Mouse (Mus musculus) embryo, embryonic 10.5 days (tissue): Measurements from ENCODE around the gene Tbc1d7.

Experiments used
- DNase-seq: peaks from one replicate; pipeline ENCODE4 v3.0.0-alpha.2; 2015; ENCODE audit warnings: low spot score

The Tbc1d7 gene

DNA sequence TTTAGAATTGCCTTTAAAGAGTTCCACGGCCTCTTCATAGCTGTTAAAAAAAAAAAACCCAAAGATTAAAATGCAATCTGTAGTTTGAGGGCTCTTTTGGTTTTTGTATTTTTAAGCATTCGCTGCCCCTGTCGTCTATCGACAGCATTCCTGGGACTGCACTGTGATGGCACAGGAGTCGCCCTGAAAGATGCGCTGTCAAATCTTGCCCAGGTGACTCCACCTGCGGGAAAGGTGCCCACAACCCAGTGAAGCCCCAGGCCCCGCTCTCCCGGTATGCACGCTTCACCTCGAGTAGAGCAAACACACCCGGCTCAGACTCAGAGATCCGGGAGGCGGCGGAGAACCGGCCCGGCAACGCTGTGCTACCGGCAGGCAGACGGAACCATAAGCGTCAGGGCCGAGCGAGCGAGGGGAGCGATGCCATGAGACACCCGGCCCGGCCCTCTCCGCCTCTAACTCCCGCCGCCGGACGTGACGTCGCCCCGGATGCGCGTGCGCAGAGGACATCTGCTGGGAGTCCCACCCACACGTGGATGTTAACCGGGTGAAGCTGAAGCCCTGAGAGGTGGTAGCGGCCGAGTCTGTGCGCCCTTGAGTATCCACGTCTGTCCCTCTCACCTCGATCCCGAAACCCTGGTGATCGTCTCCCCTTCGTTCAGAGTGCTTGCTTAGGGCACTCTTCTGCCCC lies at the start of gene Tbc1d7:
Gene Tbc1d7, minus strand, starts transcription at position 482 of the 691 bp plus-strand sequence.
- DNase-seq = peak; percentile 97

DNA sequence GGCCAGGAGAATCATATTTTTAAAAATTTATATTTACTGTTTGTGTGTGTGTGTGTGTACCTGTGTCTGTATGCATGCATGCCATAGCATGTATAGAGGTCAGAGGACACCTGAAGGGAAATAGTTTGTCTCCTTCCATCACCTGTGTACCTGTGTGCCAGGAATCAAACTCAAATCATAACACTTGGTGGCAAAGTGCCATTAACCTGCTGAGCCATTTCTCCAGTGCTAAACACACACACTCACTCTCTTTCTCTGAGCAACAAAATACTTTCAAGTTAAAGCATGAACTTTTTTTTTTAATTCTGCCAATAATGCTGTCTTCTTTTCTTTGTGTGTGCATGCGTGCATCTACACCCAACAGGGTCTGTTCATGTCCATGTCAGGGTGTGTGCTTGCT lies 49.3 kb upstream of the Tbc1d7 start:
- no peak for DNase-seq

DNA sequence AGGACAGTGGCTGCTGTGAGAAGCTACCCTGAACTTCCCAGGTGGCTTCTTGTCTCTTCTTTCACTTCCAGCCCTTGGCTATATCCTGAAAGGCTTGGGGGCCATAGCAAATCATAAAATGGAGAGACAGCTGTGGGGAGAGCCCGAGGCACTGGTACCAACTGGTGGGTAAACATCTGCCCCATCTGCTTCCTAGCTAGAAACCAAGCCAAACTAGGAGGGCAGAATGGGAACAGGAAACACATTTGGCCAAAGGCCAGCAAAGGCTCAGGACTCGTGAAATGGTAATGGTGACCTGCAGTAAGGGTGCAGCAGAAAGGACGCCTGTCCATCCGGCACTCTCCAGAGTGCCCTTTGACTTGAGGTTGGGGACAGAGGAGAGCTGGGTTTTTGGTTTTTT lies 47.5 kb upstream of the Tbc1d7 start:
- DNase-seq = no peak

DNA sequence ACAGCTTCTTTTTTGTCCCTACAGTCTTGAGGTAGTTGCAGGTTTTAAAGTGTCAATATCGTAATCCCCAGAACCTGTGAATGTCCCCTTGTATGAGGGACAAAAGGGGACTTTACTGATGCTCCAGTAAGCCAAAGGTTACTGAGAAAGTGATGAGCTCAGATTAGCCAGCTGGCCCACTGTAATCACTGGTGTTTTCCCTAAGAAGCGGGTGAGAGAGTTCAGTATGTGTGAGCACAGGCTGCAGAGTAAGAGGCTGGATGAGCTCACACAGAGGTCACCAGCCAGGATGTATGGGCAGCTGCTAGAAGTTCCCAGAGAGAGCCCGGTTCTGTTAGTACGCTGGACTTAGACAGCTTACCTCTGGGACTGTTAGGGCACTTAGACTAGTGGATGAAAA lies 47.0 kb upstream of the Tbc1d7 start:
- DNase-seq = no peak

DNA sequence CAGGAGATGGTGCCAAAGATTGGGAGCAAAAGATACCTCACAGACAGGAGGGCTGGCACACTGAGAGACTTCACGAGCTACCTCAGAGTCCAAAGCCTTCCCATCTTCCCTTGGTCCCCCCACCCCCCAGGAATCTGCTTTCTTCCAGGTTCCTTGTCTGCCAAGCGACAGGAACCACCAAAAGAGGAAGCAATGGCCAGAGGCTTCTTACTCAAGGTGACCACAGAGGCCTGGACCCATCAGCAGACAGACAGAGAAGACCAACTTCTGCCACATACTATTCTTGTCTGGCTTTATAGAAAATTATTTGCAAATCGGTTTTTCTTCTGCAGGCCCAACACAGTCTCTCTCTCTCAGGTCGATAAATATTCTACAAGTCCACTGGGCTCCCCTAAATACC lies 46.4 kb upstream of the Tbc1d7 start:
- no peak for DNase-seq

DNA sequence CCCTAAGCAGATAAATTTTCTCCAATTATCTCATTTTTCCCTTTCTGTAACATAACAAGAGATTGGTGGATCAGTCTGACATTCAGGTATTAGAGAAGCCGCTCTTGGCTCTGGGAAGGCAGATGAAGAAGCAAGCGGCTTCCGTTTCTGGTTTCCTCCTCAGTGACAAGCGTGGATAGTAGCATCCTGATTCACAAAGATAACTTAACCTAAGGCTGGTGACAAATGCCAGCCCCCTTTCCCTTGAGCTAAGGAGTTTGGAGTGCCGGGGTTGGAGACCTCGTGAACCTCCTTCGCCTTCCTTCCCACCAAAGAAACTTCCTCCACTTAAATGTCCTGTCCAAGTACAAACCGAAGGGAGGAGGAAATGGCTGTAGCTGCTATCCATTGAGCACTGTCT lies 45.8 kb upstream of the Tbc1d7 start:
- no peak for DNase-seq

DNA sequence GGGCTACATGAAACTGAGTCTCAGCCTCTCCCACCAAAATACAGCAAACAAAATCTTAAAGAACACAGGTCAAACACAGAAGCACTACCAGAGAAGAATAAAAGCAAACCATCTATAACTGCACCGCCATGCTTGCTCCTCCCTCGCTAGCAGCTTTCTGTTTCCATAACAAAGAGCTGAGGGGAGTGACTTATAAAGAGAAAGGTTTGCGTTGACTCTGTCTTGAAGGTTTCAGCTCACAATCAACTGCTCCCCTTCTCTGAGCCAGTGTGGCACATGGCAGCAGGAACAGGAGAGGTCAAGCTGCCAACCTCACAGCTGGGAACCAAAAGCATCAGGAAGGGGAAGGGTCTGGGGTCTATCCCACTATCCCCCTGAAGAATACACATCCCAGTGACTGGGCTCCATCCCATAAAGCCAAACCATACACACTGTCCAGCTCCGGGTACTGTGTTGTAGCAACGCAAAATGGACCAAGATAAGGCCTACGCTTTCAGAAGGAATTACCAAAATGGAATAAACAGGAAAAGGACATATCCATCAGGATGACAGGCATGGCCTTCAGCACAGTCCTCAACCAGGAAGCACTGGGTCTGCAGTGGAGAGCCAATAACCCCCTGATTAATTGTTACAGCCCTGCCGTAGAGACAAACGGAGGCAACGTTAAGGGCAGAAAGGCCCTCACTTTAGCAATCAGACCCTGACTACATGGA lies 44.8 kb upstream of the Tbc1d7 start:
- DNase-seq = no peak

DNA sequence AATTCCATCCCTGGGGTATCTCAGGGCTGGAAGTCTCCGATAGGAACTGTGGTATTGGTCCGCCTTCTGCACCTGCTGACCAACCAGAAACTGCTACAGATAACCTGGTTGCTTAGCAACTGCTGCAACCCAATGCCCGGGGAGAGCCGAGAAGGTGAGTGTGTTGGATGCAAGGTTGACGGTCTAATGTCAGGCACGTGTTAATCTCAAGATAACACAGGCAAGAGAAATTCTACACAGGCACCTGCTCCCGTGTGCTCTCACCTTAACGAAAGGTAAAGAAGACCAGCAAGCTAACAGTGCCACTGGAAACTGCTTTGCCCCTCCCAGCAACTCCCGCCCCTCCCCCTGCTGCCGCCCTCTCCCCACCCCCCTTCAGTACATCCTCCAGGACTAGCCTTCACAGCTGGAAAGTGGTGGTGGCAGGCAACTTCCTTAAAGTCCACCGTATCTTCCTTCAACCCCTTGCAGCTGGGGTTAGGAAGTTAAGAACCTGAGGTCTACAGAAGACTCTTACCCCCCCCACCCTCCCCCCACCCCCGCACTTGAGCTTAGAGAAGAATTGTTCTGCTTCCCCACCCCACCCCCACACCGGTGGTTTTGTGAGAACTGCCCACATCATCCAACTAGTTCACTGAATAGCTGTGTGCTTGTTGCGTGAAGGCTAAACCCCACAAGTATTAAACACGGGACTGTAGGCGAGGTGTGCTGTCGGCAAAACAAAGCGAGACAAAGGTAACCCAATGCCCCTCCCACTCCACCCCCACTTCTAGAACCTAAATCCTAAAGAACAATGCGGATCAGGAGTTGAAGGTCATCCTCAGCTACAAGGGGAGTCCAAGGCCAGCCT lies 44.1 kb upstream of the Tbc1d7 start:
- peak; percentile 50 for DNase-seq

DNA sequence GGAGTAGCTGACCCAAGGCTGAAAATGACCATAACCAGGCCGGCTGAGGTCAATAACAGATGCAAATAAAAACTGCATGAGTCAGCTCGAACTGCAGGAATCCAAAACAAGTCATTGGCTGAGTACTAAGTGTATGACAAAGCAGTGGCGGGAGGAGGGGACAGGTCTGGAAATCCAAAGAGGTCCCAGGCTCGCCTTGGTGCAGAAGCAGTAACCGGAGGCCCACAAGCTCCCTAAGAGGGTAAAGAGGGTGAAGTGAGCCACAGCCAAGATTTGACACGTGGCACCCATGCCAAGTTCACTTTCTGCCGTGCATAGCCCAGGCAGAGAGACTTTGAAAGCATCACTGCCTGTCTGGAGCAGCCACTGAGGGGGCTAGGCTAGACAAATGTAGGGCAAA lies 41.0 kb upstream of the Tbc1d7 start:
- no peak for DNase-seq

DNA sequence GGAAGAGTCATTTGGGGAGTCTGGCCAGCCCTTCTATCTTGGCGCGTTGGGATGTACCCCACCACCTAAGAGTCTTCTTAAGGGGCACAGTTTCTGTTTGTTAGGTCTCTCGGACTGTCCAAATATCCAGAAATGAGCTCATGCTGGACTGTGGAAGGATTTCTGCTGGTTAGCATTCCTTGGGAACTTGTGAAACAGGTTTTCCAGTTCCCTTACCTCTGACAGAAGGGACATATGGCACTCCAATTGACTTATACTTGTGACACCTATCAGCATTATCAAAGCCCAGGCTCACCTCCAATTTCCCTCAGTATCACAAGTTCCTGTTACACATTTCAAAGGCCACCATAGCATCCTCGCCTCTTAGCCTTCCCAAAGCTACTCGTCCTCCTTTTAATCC lies 39.7 kb upstream of the Tbc1d7 start:
- no peak for DNase-seq

DNA sequence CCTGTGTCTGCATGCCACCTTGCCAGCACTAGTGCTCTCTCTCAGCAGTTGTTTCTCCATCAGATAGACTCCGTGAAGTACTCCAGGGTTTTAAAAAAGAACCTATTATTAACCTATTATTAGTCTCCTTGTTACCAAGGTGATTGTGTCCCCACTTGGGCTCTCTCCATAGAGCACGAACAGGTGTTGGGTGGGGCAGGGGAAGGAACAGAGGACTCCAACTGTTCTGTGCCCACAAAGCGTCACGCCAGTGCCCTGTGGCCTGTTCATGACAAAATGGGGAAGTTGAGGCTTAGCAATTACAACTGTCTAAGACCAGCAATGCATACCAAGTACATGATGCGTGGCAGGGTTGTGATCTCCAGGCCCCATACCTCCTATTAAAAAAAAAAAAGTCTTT lies 38.3 kb upstream of the Tbc1d7 start:
- DNase-seq = no peak

DNA sequence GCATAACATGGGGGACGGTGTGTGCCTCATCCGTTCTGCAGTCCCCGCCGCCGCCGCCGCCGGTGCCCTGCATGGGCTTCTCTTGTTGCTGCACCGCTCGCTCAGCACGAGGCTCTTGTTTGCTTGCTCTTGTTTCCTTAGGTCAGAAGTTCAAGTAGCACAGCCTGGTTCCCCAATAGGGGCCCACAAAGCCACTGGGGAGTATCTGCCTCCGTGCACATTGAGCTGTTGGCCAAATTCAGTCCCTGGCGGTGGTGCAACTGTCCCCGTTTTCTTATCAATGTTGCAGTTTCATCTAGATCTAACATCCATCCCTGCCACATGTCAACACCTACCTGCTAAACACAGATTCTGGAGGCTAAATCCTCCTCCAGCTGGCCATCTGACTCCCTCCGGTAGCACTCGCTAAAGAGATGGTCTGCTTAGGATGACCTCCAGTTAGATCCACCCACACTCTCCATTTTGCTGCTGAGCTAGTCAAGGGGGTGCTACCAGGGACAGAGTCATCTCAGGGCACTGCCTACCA lies 37.7 kb upstream of the Tbc1d7 start:
- no peak for DNase-seq

DNA sequence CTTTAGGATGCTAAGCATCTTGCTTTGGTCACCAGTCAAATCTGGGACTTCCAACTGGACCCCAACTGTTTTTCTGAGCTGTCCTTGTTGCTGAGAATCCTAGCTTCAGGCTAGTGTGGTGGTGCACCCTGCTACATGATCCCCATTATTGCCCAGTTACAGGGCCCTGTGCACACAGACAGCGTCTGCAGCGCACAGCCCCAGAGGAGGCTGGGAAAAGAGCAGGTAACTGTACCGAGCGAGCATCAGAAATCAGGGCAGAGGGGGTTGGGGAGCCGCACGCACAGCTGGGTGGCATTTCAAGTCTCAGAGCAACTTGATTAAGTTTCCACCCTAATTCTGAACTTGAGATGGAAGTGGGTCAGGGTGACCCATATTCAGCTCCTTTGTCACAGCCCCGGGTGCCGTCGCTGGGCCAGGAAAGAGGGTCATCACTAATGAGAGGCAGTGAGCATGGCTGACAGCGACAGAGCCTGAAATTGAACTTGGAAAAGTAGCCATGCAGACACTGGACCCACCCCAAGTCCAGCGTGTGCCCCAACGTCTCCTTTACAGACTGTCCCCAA lies 34.9 kb upstream of the Tbc1d7 start:
- no peak for DNase-seq

DNA sequence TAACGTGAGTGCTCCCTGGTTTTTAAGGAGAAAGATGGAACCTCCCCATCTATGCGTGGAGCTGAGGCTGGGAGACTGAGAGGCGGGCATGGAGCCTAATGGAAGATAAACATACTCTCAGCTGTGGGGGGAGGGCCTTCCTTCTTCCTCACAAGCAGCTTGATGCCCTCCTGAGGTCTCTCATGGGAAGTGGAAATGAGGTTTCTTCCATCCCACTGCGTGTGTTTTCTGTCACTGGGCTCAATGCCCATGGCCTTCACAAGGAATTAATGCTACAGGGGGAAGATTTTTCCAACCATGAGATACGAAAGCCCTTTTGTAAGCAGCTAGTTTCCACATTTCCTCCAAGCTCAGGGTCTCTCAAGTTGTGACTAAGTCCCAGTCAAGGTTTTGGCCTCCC lies 32.3 kb upstream of the Tbc1d7 start:
- DNase-seq = no peak

DNA sequence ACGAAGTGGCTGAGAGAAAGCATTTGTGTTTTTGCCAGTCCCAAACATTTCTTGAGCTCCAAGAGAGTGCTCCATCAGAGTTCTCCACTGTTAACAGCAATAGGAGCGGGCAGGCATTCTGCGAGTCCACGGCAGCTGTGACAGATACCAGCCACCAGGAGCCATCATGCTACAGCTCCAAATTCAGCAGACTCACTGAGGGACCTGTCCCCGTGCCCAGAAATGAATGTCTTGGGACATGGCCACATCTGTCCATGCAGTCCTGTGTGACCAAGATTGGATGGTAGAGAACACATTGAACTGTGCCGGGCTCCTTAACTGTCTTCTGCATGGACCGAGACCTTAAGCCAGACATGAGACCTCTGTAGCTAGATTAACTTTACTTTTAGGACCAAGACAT lies 31.9 kb upstream of the Tbc1d7 start:
- no peak for DNase-seq

DNA sequence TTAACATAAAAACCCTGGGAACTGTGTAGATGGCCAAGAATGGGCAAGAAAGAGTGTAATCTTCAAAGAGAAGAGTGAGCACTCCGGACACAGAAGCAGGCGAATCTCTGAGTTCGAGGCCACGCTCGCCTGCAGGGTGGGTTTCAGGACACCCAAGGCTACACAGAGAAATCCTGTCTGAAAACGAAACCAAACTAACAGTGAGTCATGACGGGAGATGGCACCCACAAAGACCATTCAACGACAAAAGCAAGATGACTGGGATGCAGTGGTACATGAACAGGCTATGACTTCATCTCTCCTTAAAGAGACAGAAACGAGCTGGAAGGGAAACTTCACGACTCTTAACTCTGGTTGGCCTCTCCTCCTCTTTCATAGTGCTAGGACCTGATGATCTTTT lies 31.1 kb upstream of the Tbc1d7 start:
- no peak for DNase-seq

DNA sequence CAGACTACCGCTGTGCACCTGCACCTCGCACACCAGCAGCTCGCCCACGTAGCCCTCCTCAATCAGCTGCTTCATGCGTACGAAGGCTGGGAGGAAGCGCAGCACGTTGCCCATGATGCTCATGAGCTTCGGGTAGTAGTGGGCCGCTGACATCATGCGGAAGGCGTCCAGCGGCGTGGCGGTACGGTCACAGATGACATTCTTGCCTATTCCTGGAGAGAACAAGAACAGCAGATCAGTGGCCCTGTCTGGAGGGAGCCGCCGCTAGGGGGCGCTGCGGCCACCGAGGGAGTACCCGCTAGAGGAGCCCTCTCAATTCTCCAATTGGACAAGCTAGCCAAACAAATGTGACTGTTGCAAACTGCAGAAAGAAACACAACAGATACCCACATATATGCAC lies 29.7 kb upstream of the Tbc1d7 start:
- DNase-seq = peak; percentile 61

DNA sequence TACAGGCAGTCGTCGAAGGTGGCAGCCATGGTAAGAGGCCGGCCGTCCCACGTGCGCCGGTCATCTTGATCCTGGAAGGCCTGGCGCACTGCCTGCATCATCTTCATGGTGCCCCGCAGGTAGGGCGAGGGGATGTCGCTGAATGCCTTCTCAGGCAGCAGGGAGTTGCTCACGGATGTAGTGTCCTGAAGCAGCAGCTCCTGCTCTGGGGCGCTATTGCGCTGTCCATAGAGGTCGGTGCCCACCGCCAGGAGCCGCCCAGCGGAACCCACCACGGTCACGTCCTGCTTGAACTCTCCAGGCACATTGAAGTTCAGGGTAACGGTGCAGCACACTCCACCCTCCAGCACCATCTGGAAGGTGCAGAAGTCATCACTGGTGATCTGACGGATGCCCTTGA lies 29.2 kb upstream of the Tbc1d7 start:
- DNase-seq = no peak

DNA sequence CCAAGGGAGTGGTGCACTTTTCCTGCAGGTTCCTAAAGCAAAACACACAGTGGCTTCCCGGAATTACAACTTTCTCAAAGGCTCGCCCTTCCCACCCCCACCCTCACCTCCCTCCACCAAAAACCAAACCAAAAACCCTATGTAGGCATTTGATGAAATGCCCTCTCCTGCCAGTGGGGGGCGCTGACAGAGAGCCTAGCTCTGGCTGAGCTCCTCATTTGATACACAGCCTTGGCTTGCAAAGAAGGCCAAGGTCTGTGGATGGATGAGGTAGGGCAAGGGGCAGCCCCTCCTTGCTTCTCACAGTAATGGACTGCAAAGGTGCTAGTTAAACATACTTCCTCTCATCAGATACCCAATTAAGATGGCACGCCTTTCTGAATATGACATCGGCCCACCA lies 28.4 kb upstream of the Tbc1d7 start:
- DNase-seq = no peak

DNA sequence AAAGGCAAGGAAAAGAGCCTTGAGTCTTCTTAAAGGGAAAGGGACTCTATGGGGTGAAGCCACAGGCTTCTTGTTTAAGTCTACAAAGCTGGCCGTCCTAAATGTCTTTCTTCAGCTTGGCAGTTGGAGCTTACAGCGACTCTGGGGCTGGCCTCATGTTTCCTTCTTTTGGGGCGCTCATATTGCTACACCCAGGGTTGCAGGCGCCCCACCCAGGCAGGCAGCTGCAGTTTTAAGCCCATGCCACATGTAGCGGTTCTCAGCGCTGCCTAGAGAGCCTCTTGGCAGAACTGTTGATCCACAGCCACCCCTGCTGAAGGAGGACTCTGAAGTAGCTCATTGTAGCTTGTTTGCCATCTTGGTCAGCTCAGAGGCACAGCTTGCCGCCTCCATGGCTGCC lies 28.0 kb upstream of the Tbc1d7 start:
- DNase-seq = no peak

DNA sequence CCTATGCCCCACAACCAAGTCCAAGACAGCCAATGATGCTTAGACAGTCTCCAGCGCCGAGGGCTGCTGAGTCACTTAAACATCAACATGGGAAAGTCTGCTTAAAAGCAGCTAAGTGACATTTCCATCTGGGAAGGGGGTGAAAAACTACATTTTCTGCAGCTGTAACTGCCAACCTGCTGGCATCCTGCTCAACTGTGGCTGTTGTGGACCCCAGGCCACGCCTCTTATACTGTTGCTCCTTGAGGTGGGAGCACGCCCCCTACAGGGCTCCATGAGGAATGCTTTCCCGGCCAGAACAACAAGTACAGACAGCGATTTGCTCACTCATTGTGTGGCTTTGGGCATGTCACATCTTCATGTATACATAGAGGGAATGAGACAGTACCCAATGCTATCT lies 25.9 kb upstream of the Tbc1d7 start:
- DNase-seq = no peak

DNA sequence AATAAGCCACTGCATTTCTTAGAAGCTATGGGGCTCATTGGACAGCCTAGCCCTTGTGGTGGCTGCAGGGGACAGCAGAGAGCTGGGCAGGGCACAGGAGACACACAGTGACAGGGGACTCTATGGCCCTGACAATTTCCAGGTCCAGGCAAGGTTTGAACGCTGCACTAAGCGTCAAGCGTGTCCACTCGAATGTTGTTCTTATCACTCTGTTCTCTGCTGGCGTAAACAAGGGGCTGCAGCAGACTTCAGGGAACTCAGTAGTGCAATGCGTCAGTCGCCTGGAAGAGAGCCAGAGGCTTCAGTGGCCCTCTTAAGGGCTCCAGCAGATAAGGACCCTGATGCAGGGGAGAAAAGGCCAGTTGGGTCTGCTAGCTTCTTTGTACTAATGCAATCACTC lies 24.7 kb upstream of the Tbc1d7 start:
- DNase-seq = no peak

DNA sequence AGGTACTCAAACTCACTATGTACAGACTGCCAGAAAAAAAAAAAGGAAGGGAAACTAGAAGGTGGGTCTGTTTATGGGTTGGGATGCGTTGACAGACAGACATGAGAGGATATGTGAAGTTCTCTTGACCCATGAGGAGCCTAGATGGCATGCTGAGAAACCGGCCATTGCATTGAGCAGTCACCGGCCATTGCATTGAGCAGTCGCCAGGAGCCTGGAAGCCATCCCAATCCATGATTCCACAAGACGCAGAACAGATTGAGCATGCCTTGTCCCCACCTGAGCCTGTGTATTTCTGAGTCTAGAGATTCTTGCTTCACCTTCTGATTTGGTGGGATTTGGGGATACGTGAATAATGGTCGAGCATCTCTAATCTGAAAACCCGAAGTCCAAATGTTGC lies 22.6 kb upstream of the Tbc1d7 start:
- DNase-seq = no peak
